Mouse (Mus musculus): ENCODE data around the gene Col27a1.

GRCm38 (mm10) chr4:63382676-63383369 is 169.0 kb downstream of the Col27a1 start:
- TF ChIP-seq CTCF (IDR thresholded peaks at IDR 0.05; ENCODE audit: low read depth) (no peak), EP300 (IDR thresholded peaks at IDR 0.05; ENCODE audit: low read depth) (peak; percentile 91)

All from liver, embryonic 14.5 days (tissue).